Mouse (Mus musculus) intestine, embryonic 16.5 days (tissue): ENCODE measurements around the gene Spata2l. TPM values are rescaled to one million over a fixed set of nuclear protein-coding genes. Genes with fewer than 3 reads are reported as not detected.
"Not testable (repeated sequence)": the region's sequence is repeated elsewhere in the genome, so short reads cannot be mapped to it uniquely, and the experiment has no call there.

ENCODE experiments used
- ATAC-seq: fragments of 200-750 bp; cut with Nextera tagmentation; 2 replicates; pipeline ENCODE4 v1.8.0; 2017; ENCODE audit warnings: moderate TSS enrichment, moderate library complexity
- H3K27ac ChIP-seq: fragments of 300-500 bp; sonication (generic); 2 replicates; pipeline ENCODE4 v1.5.1; 2014; ENCODE audit warnings: mild to moderate bottlenecking, low read length
- H3K27me3 ChIP-seq: fragments of 300-500 bp; sonication (generic); replicated peaks from 2 replicates; pipeline ENCODE4 v1.6.1; 2014; ENCODE audit warnings: low read length, control low read depth, mixed read lengths; ENCODE audit not compliant: control insufficient read depth, insufficient read depth
- H3K36me3 ChIP-seq: fragments of 300-500 bp; sonication (generic); 2 replicates; pipeline ENCODE4 v1.6.1; 2014; ENCODE audit warnings: low read length, control low read depth; ENCODE audit not compliant: control insufficient read depth, insufficient read depth
- H3K4me1 ChIP-seq: fragments of 300-500 bp; sonication (generic); 2 replicates; pipeline ENCODE4 v1.6.1; 2014; ENCODE audit warnings: low read length, control low read depth, mixed read lengths; ENCODE audit not compliant: control insufficient read depth, insufficient read depth
- H3K4me2 ChIP-seq: fragments of 300-500 bp; sonication (generic); 2 replicates; pipeline ENCODE4 v1.6.1; 2014; ENCODE audit warnings: low read depth, low read length, control low read depth
- H3K4me3 ChIP-seq: fragments of 300-500 bp; sonication (generic); 2 replicates; pipeline ENCODE4 v1.5.1; 2014; ENCODE audit warnings: mild to moderate bottlenecking, low read length
- H3K9ac ChIP-seq: fragments of 300-500 bp; sonication (generic); 2 replicates; pipeline ENCODE4 v1.6.1; 2014; ENCODE audit warnings: low read depth, low read length
- H3K9me3 ChIP-seq: fragments of 300-500 bp; sonication (generic); 2 replicates; pipeline ENCODE4 v1.6.1; 2016; ENCODE audit warnings: low read length, control low read depth; ENCODE audit not compliant: control insufficient read depth
- WGBS: fragments of 180-500 bp; shearing (Covaris S2); extraction: QIAGEN DNeasy Blood & Tissue Kit; methylation state at CpG from one replicate; pipeline ENCODE4 v1.1.7; 2014; 5-methylcytosine and 5-hydroxymethylcytosine counted together
- polyA plus RNA-seq: library from polyadenylated mRNA; unstranded; fragments of >200 nt; fragmentation: Nextera tagmentation; extraction: Ambion mirVana; gene quantifications from 2 replicates; pipeline ENCODE4 v1.2.1, GENCODE M21; 2015

The Spata2l gene
- polyA plus RNA-seq, 1 experiment from 2014 or later = 6.0 TPM

DNA sequence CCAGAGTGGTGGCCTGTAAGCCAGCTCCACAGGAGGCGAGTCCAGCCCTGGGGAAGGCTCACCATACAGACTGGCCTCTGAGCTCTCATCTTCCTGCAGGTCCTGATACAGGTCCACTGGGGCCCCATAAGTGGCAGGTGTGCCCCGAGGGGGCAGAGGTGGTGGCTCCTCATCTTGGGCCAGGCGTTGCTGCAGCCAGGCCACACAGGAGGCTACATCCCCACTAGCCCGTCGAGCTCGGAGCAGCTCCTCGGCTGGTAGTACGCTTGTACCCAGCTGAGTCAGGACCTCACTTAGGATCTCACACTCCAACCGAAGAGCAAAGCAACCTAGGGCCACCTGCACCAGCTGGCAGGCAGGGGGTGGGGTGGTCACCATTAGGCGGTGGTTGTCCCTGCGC is 2.3 kb downstream of the Spata2l start:
- WGBS = 74% methylated on average over 11 of the region's 11 CpGs
- Histone ChIP-seq H3K36me3 (no peaks in the 10 kb centered on the region), H3K9ac (no peak overlapping the region)

DNA sequence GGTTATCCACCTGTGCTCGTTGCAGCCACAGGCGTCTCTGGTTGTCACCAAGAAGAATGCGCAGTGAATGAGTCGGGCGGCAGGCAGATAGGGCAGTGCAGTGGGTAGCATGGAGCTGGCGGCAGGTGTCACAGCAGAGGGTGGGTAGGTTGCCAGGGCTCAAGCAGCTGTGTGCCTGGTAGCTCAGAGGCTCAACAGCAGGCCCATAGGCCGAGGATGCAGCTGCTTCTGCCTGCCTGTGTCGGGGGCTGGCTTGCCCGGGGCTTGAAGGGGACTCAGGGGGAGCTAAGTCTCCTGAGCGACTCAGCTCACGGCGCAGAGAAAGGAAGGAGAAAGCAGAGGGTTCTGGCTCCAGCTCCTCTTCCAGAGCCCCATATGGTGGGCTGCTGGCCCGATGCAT is 2.7 kb downstream of the Spata2l start:
- no peaks in the 10 kb centered on the region for H3K9me3 ChIP-seq
- no peaks in the 10 kb centered on the region for H3K27me3 ChIP-seq
- no peaks in the 10 kb centered on the region for H3K36me3 ChIP-seq
- H3K4me1 ChIP-seq = peaks cover 14% of the 10 kb centered on the region
- H3K27ac ChIP-seq = no peak overlapping the region
- 57% methylated on average over 13 of the region's 13 CpGs for WGBS
- H3K9ac ChIP-seq = no peak overlapping the region
- no peak for ATAC-seq
- no peak overlapping the region for H3K4me2 ChIP-seq
- H3K4me3 ChIP-seq = no peak overlapping the region

More for the DNA sequence above, 2.3 kb downstream of the Spata2l start:
- Histone ChIP-seq H3K4me2 (no peak overlapping the region), H3K27ac (no peak overlapping the region), H3K9me3 (no peaks in the 10 kb centered on the region), H3K27me3 (no peaks in the 10 kb centered on the region), H3K4me3 (no peak overlapping the region), H3K4me1 (peaks cover 14% of the 10 kb centered on the region)
- ATAC-seq = no peak

GRCm38 (mm10) chr8:123232553-123232952 is 3.5 kb downstream of the Spata2l start:
- H3K9ac ChIP-seq = no peak overlapping the region
- 0 out of 2 replicates have a peak, but pooled peaks cover under 1% of the 10 kb centered on the region for H3K36me3 ChIP-seq
- peaks cover 14% of the 10 kb centered on the region for H3K4me1 ChIP-seq
- H3K9me3 ChIP-seq = no peaks in the 10 kb centered on the region
- no peak overlapping the region for H3K4me3 ChIP-seq
- no peak overlapping the region for H3K27ac ChIP-seq
- H3K27me3 ChIP-seq = no peaks in the 10 kb centered on the region
- H3K4me2 ChIP-seq = no peak overlapping the region
- 29% methylated on average over 7 of the region's 7 CpGs for WGBS
- ATAC-seq = no peak

GRCm38 (mm10) chr8:123231742-123232141 is 4.3 kb downstream of the Spata2l start:
- ATAC-seq = no peak
- peaks cover 14% of the 10 kb centered on the region for H3K4me1 ChIP-seq
- no peaks in the 10 kb centered on the region for H3K27me3 ChIP-seq
- no peaks in the 10 kb centered on the region for H3K9me3 ChIP-seq
- WGBS = 53% methylated on average over 5 of the region's 5 CpGs
- H3K9ac ChIP-seq = 0 out of 2 replicates have a peak overlapping the region, but pooled peaks have one; percentile 24
- no peak overlapping the region for H3K4me3 ChIP-seq
- H3K4me2 ChIP-seq = no peak overlapping the region
- H3K36me3 ChIP-seq = 0 out of 2 replicates have a peak, but pooled peaks cover 8% of the 10 kb centered on the region
- H3K27ac ChIP-seq = no peak overlapping the region

- H3K4me1 ChIP-seq, ATAC-seq: not testable (repeated sequence)
- WGBS = 77% methylated on average over 10 of the region's 11 CpGs
These were observed 5.7 kb downstream of the Spata2l start for GRCm38 (mm10) chr8:123230326-123230725.

DNA sequence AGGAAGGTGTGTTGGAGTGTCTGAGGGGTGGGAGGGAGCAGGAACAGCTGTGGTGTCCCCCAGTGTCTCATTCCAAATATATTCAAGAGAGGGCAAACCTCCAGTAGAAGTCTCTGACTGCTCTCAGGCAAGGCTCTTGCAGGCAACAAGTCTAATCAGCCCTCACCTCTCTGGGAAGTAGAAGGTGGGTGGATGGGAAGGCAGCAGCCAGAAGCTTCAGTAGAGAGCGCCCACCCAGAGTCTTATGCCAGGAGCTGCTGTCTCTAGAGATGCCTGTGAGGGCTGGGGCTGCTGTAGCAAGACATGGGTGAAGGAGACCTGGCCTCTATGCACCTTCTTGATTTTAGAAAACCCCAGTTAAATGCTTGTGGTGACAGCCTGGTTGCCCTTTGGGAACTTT is 7.6 kb downstream of the Spata2l start:
- peaks cover 8% of the 10 kb centered on the region; the same call in 1 of the 2 replicates for H3K4me1 ChIP-seq
- no peaks in the 10 kb centered on the region for H3K9me3 ChIP-seq
- ATAC-seq = no peak
- H3K4me3 ChIP-seq = no peak overlapping the region
- 0 out of 2 replicates have a peak, but pooled peaks cover 8% of the 10 kb centered on the region for H3K36me3 ChIP-seq
- H3K27me3 ChIP-seq = no peaks in the 10 kb centered on the region
- H3K4me2 ChIP-seq = no peak overlapping the region
- no peak overlapping the region for H3K27ac ChIP-seq
- WGBS = 95% methylated on average over 1 of the region's 1 CpGs
- H3K9ac ChIP-seq = no peak overlapping the region

More at GRCm38 (mm10) chr8:123230326-123230725, 5.7 kb downstream of the Spata2l start:
- not testable (repeated sequence) for H3K9me3 ChIP-seq, H3K27me3 ChIP-seq, H3K9ac ChIP-seq, H3K27ac ChIP-seq, H3K4me2 ChIP-seq, H3K36me3 ChIP-seq, H3K4me3 ChIP-seq

- peak within 1 kb of the TSS; percentile 88 for H3K9ac ChIP-seq
- H3K36me3 ChIP-seq = 0 out of 2 replicates have a peak, but pooled peaks cover 8% of the 10 kb centered on the region
- no peaks in the 10 kb centered on the region for H3K9me3 ChIP-seq
- H3K4me1 ChIP-seq = peaks cover 8% of the 10 kb centered on the region; the same call in 1 of the 2 replicates
- H3K27ac ChIP-seq = peak within 1 kb of the TSS; percentile 74
- H3K4me3 ChIP-seq = peak within 1 kb of the TSS; percentile 82
- 2% methylated on average over 59 of the region's 59 CpGs for WGBS
- ATAC-seq = peak; percentile 94
- no peaks in the 10 kb centered on the region for H3K27me3 ChIP-seq
- H3K4me2 ChIP-seq = peak within 1 kb of the TSS; percentile 86
These were observed 11.5 kb downstream of the Spata2l start, which contains the start of gene Cdk10 for GRCm38 (mm10) chr8:123224278-123225266. Gene Cdk10, plus strand, starts transcription at chr8:123224842.

DNA sequence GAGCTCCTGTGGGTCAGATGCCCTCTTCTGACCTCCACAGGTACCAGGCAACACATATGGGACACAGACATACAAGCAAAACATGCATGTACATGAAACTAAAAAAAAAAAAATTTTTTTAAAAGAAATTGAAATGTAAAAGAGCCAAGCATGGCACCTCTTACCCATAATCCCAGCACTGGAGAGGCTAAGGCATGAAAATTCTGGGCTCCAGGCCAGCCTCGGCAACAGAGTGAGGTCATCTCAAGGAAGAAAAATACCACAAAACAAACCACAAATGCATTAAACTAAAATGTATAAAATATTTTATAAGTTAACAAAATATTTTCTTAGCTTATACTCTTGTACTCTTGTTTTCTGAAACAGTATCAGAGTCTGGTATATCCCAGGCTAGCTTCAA is 15.1 kb downstream of the Spata2l start:
- Histone ChIP-seq H3K4me3 (no peak overlapping the region), H3K9me3 (no peaks in the 10 kb centered on the region), H3K36me3 (no peaks in the 10 kb centered on the region), H3K4me2 (no peak overlapping the region), H3K9ac (no peak overlapping the region), H3K4me1 (peaks cover 8% of the 10 kb centered on the region; the same call in 1 of the 2 replicates), H3K27me3 (no peaks in the 10 kb centered on the region), H3K27ac (no peak overlapping the region)
- 76% methylated on average over 1 of the region's 1 CpGs for WGBS
- no peak for ATAC-seq

- 76% methylated on average over 3 of the region's 3 CpGs for WGBS
- no peak overlapping the region for H3K4me2 ChIP-seq
- no peaks in the 10 kb centered on the region for H3K27me3 ChIP-seq
- ATAC-seq = no peak
- no peak overlapping the region for H3K4me3 ChIP-seq
- peaks cover 6% of the 10 kb centered on the region; the same call in 1 of the 2 replicates for H3K4me1 ChIP-seq
- H3K9ac ChIP-seq = no peak overlapping the region
- H3K9me3 ChIP-seq = no peaks in the 10 kb centered on the region
- no peak overlapping the region for H3K27ac ChIP-seq
- H3K36me3 ChIP-seq = no peaks in the 10 kb centered on the region
These were observed 20.6 kb downstream of the Spata2l start for GRCm38 (mm10) chr8:123215430-123215829.
